Mouse (Mus musculus) megakaryocyte, embryonic 14.5 days (primary cell): ENCODE data around the gene Abi3bp. TPM values are rescaled to one million over a fixed set of nuclear protein-coding genes. Genes with fewer than 3 reads are reported as not detected.

Experiments
- H3K27me3 ChIP-seq: replicated peaks from 2 replicates; pipeline ENCODE3; 2012; ENCODE audit warnings: inconsistent platforms
- H3K36me3 ChIP-seq: replicated peaks from 2 replicates; pipeline ENCODE3; 2012; ENCODE audit warnings: low read length, inconsistent platforms, mixed read lengths
- H3K4me1 ChIP-seq: 2 replicates; pipeline ENCODE4 v1.6.1; 2012; ENCODE audit warnings: inconsistent platforms
- H3K4me3 ChIP-seq: replicated peaks from 2 replicates; pipeline ENCODE3; 2012; ENCODE audit warnings: moderate library complexity, mild to moderate bottlenecking, inconsistent platforms
- H3K9me3 ChIP-seq: 2 replicates; pipeline ENCODE4 v1.6.1; 2012; ENCODE audit warnings: inconsistent platforms
- FLI1 ChIP-seq: IDR thresholded peaks from 2 replicates; pipeline ENCODE4 v1.6.1; 2012; ENCODE audit warnings: low read length, inconsistent platforms, mixed read lengths
- GATA1 ChIP-seq: IDR thresholded peaks from 3 replicates; pipeline ENCODE4 v1.6.1; 2012; ENCODE audit warnings: mixed read lengths, low read length, inconsistent platforms, borderline replicate concordance
- polyA plus RNA-seq: library from polyadenylated mRNA; stranded (reverse); fragments of >175 nt; gene quantifications from 2 replicates; pipeline ENCODE4 v1.2.3, GENCODE M21; 2012; ENCODE audit warnings: low replicate concordance; ENCODE audit not compliant: insufficient read depth

The Abi3bp gene
- polyA plus RNA-seq, 1 experiment: not detected

- TF ChIP-seq FLI1: no peak
- H3K4me1 ChIP-seq: no peaks in the 10 kb centered on the region
- H3K36me3 ChIP-seq: no peaks in the 10 kb centered on the region
- no peak overlapping the region for H3K4me3 ChIP-seq
- H3K9me3 ChIP-seq: no peaks in the 10 kb centered on the region
- H3K27me3 ChIP-seq: no peaks in the 10 kb centered on the region
Observed at GRCm38 (mm10) chr16:56502134-56502533, 24.5 kb downstream of the Abi3bp start.

GRCm38 (mm10) chr16:56503941-56504340 lies 26.3 kb downstream of the Abi3bp start:
- Histone ChIP-seq H3K27me3 (no peaks in the 10 kb centered on the region), H3K9me3 (no peaks in the 10 kb centered on the region), H3K4me1 (no peaks in the 10 kb centered on the region), H3K4me3 (no peak overlapping the region), H3K36me3 (no peaks in the 10 kb centered on the region)
- TF ChIP-seq GATA1 (no peak), FLI1 (no peak)

GRCm38 (mm10) chr16:56518024-56518423 lies 40.3 kb downstream of the Abi3bp start:
- TF ChIP-seq GATA1 (no peak), FLI1 (no peak)

GRCm38 (mm10) chr16:56524359-56524758 lies 46.7 kb downstream of the Abi3bp start:
- Histone ChIP-seq H3K27me3 (no peaks in the 10 kb centered on the region), H3K9me3 (no peaks in the 10 kb centered on the region)
- no peak for TF ChIP-seq FLI1
- no peak for TF ChIP-seq GATA1

More at GRCm38 (mm10) chr16:56518024-56518423, 40.3 kb downstream of the Abi3bp start:
- Histone ChIP-seq H3K4me1 (no peaks in the 10 kb centered on the region), H3K36me3 (no peaks in the 10 kb centered on the region), H3K9me3 (peaks cover 8% of the 10 kb centered on the region; the same call in 1 of the 2 replicates), H3K27me3 (no peaks in the 10 kb centered on the region), H3K4me3 (no peak overlapping the region)

GRCm38 (mm10) chr16:56526482-56526881 lies 48.8 kb downstream of the Abi3bp start:
- no peaks in the 10 kb centered on the region for H3K4me1 ChIP-seq
- no peak overlapping the region for H3K4me3 ChIP-seq
- no peaks in the 10 kb centered on the region for H3K36me3 ChIP-seq
- TF ChIP-seq GATA1 (no peak), FLI1 (no peak)
- H3K9me3 ChIP-seq: no peaks in the 10 kb centered on the region
- no peaks in the 10 kb centered on the region for H3K27me3 ChIP-seq

More at GRCm38 (mm10) chr16:56524359-56524758, 46.7 kb downstream of the Abi3bp start:
- Histone ChIP-seq H3K4me3 (no peak overlapping the region), H3K36me3 (no peaks in the 10 kb centered on the region), H3K4me1 (no peaks in the 10 kb centered on the region)

GRCm38 (mm10) chr16:56528079-56528688 lies 50.5 kb downstream of the Abi3bp start:
- no peaks in the 10 kb centered on the region for H3K4me1 ChIP-seq
- H3K9me3 ChIP-seq: no peaks in the 10 kb centered on the region
- H3K27me3 ChIP-seq: no peaks in the 10 kb centered on the region
- no peak for TF ChIP-seq FLI1
- no peak for TF ChIP-seq GATA1
- H3K4me3 ChIP-seq: no peak overlapping the region
- H3K36me3 ChIP-seq: no peaks in the 10 kb centered on the region

GRCm38 (mm10) chr16:56579536-56579935 lies 101.9 kb downstream of the Abi3bp start:
- Histone ChIP-seq H3K36me3 (no peaks in the 10 kb centered on the region), H3K4me1 (no peaks in the 10 kb centered on the region), H3K4me3 (no peak overlapping the region), H3K27me3 (no peaks in the 10 kb centered on the region), H3K9me3 (no peaks in the 10 kb centered on the region)
- TF ChIP-seq GATA1: no peak
- TF ChIP-seq FLI1: no peak

GRCm38 (mm10) chr16:56593581-56593980 lies 115.9 kb downstream of the Abi3bp start:
- no peak overlapping the region for H3K4me3 ChIP-seq
- no peaks in the 10 kb centered on the region for H3K9me3 ChIP-seq
- TF ChIP-seq GATA1 (no peak), FLI1 (no peak)
- H3K27me3 ChIP-seq: no peaks in the 10 kb centered on the region
- no peaks in the 10 kb centered on the region for H3K36me3 ChIP-seq
- H3K4me1 ChIP-seq: no peaks in the 10 kb centered on the region

- Histone ChIP-seq H3K36me3 (no peaks in the 10 kb centered on the region), H3K27me3 (no peaks in the 10 kb centered on the region), H3K4me1 (no peaks in the 10 kb centered on the region), H3K4me3 (no peak overlapping the region), H3K9me3 (no peaks in the 10 kb centered on the region)
- no peak for TF ChIP-seq FLI1
- TF ChIP-seq GATA1: no peak
Observed at GRCm38 (mm10) chr16:56594866-56595265, 117.2 kb downstream of the Abi3bp start.

- Histone ChIP-seq H3K4me3 (no peak overlapping the region), H3K9me3 (no peaks in the 10 kb centered on the region), H3K36me3 (no peaks in the 10 kb centered on the region), H3K4me1 (no peaks in the 10 kb centered on the region), H3K27me3 (no peaks in the 10 kb centered on the region)
- no peak for TF ChIP-seq FLI1
- no peak for TF ChIP-seq GATA1
Observed at GRCm38 (mm10) chr16:56598427-56598826, 120.7 kb downstream of the Abi3bp start.
